Mouse (Mus musculus) megakaryocyte, adult 5-6 weeks (primary cell): ENCODE data around the gene Mrpl49. TPM values are rescaled to one million over a fixed set of nuclear protein-coding genes. Genes with fewer than 3 reads are reported as not detected.

Source experiments
- ATAC-seq: 2 replicates; pipeline ENCODE4 v1.8.0; 2016; ENCODE audit warnings: mild to moderate bottlenecking, inconsistent platforms; ENCODE audit not compliant: poor library complexity, severe bottlenecking
- total RNA-seq, 2 experiments: library from RNA; stranded (forward) in 1 of 2; stranded (reverse) in 1 of 2; fragments of 153-499, 151-499 nt in 1 of 2; fragments of 221-1000, 200-1000 nt in 1 of 2; gene quantifications; 2 replicates each; pipeline versions ENCODE4 v1.2.3 to v1.2.4; 2015 to 2017

Gene Mrpl49
- total RNA-seq, 2 experiments from 2014 or later = 31.0 to 35.8 TPM

- no peak for ATAC-seq
Observed at GRCm38 (mm10) chr19:6042293-6042692, 15.3 kb downstream of the Mrpl49 start.

GRCm38 (mm10) chr19:6040002-6040401, 17.6 kb downstream of the Mrpl49 start:
- ATAC-seq = no peak

GRCm38 (mm10) chr19:6038326-6038725, 19.3 kb downstream of the Mrpl49 start:
- no peak for ATAC-seq

- no peak for ATAC-seq
Observed at GRCm38 (mm10) chr19:6037695-6038094, 19.9 kb downstream of the Mrpl49 start.

GRCm38 (mm10) chr19:6035966-6036585, 21.5 kb downstream of the Mrpl49 start:
- ATAC-seq = peak; percentile 43; the same call in 1 of the 2 replicates

- ATAC-seq = no peak
Observed at GRCm38 (mm10) chr19:6030520-6031280, 26.9 kb downstream of the Mrpl49 start.

GRCm38 (mm10) chr19:6029426-6029825, 28.2 kb downstream of the Mrpl49 start:
- no peak for ATAC-seq

GRCm38 (mm10) chr19:6028991-6029390, 28.6 kb downstream of the Mrpl49 start:
- no peak for ATAC-seq

- no peak for ATAC-seq
Observed at GRCm38 (mm10) chr19:6023930-6024329, 33.7 kb downstream of the Mrpl49 start.

GRCm38 (mm10) chr19:6023059-6023458, 34.5 kb downstream of the Mrpl49 start:
- no peak for ATAC-seq

- ATAC-seq = no peak
Observed at GRCm38 (mm10) chr19:6020276-6020675, 37.3 kb downstream of the Mrpl49 start.

GRCm38 (mm10) chr19:6018142-6019089, 39.2 kb downstream of the Mrpl49 start:
- peak; percentile 72 for ATAC-seq

- no peak for ATAC-seq
Observed at GRCm38 (mm10) chr19:6016532-6016931, 41.1 kb downstream of the Mrpl49 start.

- peak; percentile 57 for ATAC-seq
Observed at GRCm38 (mm10) chr19:6015511-6016315, 41.9 kb downstream of the Mrpl49 start, which contains the start of gene Capn1. TSS of gene Capn1 (minus strand) at chr19:6015897.

- peak; percentile 63 for ATAC-seq
Observed at GRCm38 (mm10) chr19:6014991-6015510, 42.5 kb downstream of the Mrpl49 start.

GRCm38 (mm10) chr19:6013691-6014090, 43.9 kb downstream of the Mrpl49 start:
- ATAC-seq = no peak

GRCm38 (mm10) chr19:6009137-6009536, 48.4 kb downstream of the Mrpl49 start:
- ATAC-seq = no peak

GRCm38 (mm10) chr19:6007013-6007412, 50.6 kb downstream of the Mrpl49 start:
- no peak for ATAC-seq

- ATAC-seq = no peak
Observed at GRCm38 (mm10) chr19:6005541-6005940, 52.0 kb downstream of the Mrpl49 start.
